Mouse (Mus musculus) gastrocnemius, postnatal 4 days (tissue): Measurements from ENCODE around the gene Tmeff2. TPM values are rescaled to one million over a fixed set of nuclear protein-coding genes. Genes with fewer than 3 reads are reported as not detected.
A peak's percentile ranks its signal among the peaks of the same experiment; 100 is the strongest.
"Not testable (repeated sequence)": the region's sequence is repeated elsewhere in the genome, so short reads cannot be mapped to it uniquely, and the experiment has no call there.

Experiments used
- DNase-seq, 2 experiments: peaks; one replicate each; pipeline ENCODE4 v3.0.0; 2021 to 2022; ENCODE audit warnings: low spot score in 2 of 2, mixed read lengths in 2 of 2
- long read RNA-seq, 2 experiments: library from polyadenylated mRNA; stranded (forward); transcript quantifications; one replicate each; pipeline ENCODE4 v2.0.0; 2021
- total RNA-seq, 2 experiments: library from RNA; stranded (reverse); gene quantifications; 2 replicates each; pipeline ENCODE4 v1.2.3; 2021

Tmeff2 gene
- 10 to 100 TPM; 15.9 to 20.9 TPM for total RNA-seq
- long read RNA-seq, experiment 1, transcript Tmeff2-201 (10 exons, 3,343 nt): major isoform, 41 of 57 reads
- long read RNA-seq, experiment 1, partial matches to known transcripts: 1 of 57 reads
- long read RNA-seq, experiment 1, other reads (novel, unspliced or antisense): 15 of 57 reads
- long read RNA-seq, experiment 2, transcript Tmeff2-201 (10 exons, 3,343 nt): major isoform, 62 of 73 reads
- long read RNA-seq, experiment 2, partial matches to known transcripts: 0 of 73 reads
- long read RNA-seq, experiment 2, other reads (novel, unspliced or antisense): 11 of 73 reads

DNA sequence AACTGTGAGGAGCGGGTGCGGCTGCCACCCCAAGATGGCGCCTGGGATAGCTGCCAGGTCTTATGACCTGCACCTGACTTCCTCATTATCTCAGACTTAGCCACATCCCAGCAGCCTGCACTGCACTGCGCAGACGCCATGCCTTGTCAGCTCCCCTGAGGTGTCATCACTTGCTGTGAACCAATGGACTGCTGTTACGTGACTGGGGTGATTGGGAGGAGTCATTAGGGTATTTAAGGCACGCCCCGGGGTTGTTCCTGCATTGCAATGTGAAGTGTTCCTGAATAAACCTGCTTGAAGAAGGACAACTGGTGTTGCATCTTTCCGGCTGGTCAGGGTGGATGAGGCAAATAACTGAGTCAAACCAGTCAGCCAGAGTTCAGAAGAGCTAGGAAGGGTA, at the start of gene Tmeff2:
TSS of gene Tmeff2 (plus strand) at position 262 of the 400 bp plus-strand sequence.
- not testable (repeated sequence) for DNase-seq

DNA sequence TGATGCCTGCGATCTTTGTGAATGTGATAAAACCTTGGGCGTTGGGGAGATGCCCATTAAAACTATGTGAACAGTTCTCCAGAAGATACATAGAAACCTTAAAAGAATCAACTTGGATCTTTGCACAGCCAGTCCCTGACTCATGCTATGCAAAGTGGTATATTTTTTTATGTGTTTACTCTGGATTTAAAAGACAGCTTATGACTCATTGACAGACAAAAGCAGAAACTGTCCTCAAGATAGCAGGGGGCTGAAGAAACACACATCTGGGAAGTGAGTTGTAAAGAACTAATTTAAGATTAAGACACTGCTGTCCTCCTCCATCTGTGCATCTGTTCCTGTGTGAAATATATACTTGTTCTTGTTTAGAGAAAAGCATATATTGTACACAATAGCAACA, 38.9 kb upstream of the Tmeff2 start:
- no peak for DNase-seq

DNA sequence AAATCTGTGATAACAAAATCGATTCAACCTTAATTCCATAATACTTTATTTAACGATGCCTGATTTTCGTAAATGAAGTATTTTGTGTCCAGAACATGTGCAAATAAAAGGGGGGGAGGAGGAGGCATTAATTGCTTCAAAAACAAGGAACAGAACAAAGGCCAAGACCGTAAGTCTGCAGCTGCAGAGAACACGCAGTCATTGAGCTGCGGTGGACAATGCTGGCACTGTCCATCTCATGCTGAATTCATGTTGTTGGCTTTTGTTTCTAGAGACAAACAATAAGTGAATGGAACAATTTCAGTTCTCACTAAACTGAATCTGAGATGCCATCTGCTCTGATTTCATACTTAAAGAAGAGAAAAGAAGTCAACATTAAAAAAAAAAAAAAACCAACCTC, 2.8 kb upstream of the Tmeff2 start:
- no peak for DNase-seq

DNA sequence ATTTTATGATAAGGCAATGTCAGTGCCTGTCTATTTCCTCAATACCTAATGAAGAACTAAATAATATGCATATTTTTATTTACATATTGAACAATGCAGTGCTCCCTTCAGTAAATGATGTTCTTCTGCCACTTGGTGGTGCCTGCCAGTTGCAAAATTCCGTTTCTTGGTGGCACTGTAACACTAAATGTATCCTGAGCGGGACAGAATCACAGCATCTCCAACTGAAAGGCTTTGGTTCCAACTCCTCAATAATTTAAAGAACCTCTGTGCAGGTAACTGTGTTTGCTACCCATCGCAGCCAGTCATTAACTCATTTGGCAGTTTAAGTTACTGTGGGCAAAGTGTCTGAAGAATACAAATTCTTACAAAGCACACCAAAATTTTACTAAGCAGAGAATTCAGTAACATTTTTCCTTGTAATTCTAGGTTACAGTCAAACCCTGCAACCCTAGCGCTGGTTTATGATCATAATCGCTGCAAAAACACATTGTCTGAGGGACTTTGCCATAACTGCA, 24.4 kb downstream of the Tmeff2 start:
- no peak for DNase-seq

DNA sequence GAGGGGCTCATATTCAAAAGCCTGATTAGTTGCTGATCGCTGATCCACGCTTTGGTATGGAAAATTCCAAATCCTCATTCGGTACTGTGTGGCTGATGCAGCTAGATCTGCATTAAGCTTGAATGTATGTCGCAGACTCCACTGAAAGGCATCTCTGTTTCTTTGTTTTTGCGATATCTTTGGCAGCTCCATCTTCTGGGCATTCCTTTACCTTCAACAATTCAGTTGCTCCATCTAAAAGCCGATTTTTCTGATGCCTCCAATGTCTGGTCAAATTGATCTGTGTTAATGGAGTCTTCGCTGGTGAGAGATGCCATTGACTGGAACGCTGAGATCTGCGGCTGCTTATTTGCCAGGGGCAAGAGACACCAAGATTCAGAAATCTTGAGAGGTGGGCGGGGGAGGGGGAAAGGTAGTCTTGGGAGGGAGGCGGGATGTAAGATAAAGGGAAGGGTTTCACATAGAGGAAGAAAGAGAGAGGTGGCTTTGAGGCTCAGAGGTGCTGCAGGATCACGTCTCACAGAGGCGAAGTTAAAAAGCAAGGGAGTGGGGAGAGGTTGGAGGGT, 25.0 kb downstream of the Tmeff2 start:
- DNase-seq: no peak

DNA sequence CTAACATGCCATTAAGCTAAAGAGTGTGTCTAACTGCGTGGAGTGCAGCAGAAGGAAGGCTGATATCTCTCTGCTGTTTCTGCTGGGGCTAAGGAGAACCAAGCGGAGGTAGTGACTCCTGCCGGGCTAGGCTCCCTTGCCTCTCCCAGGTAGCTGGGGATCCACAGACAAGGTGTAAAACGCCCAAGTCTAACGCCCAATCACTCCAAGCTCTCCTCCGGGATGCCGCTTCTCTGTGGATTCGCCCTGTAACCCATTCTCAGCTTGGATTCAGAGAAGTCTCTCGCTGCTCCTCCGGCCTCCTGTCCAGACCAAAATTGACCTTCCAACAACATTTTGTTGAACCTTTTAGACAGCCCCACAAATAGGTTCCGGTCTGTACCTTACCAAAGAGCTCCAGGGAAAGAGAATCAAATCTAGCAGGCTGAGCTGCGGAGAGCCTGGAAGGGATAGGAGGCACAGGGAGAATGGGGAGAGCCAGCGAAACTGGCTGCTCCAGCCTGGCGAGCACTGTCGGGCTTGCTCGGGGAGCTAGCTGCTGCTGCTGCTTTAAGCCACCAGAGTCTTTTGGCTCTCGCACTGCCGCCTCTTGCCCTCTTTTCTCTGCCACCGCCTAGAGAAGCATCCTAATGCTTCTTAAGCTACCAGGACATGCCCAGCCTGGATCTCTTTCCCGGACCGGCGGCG, 26.1 kb downstream of the Tmeff2 start:
- DNase-seq: peak; percentile 23 to 28

DNA sequence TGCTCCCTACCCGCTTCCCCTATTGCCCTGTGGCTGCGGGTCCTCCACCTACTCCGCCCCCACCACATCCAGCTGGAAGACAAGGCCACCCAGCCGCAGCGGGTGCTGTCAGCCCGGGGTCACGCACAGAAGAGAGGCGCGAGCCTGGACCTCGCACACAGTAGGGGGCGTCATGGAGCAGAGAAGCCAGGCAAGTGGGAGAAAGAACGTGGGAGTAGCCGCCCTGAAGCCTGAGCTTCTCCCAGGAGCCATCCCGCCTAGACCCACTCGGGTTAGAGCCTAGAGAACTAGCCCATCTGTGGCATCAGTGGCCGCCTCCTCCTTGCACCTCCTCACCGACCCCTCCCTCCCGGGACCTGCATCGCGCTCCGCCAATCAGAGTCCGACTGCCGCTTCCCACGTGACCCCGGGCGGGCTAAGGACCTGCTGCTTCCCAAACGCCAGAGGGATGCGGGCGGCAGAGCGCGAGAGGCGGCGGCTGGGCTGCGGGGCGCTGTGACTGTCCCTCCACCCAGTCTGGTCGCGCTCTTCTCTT, 26.7 kb downstream of the Tmeff2 start:
- DNase-seq: peak; percentile 77 to 90

DNA sequence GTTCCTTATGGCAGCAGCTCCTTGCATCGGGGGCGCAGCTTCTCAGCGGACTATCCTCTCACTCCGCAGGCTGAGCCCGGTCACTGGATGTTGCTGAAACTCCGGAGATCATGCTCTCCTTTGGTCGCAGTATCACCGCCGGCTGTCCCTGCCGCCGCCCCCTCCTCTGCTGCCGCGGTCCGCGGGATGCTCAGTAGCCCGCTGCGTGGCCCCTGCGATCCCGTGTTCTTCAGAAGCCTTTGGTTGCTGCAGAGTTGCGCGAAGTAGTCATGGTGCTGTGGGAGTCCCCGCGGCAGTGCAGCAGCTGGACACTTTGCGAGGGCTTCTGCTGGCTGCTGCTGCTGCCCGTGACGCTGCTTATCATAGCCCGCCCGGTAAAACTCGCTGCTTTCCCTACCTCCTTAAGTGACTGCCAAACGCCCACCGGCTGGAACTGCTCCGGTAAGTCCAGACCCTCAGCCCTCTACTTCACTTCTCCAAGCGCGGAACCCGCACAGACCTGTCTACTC, 27.3 kb downstream of the Tmeff2 start:
- DNase-seq: peak in 1 of 2 experiments; percentile 20

DNA sequence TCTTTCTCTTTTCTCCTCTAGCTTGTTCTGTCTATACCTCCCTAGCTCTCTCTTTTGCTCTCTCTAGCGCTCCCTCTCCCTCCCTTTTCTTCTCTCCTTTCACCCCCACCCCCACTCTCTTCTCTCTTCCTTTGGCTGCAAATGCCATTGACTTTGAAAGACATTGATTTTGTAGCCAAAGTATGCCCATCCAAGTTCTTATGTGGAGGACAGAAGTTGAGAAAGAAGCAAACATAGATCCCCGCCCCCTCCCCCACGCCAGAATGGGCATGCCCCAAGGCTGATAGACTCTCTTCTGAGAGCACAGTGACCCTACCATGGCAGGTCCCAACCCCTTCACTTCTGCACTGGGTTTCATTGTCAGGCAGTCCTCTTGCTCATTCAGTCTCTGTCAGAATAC, 28.3 kb downstream of the Tmeff2 start:
- no peak for DNase-seq

DNA sequence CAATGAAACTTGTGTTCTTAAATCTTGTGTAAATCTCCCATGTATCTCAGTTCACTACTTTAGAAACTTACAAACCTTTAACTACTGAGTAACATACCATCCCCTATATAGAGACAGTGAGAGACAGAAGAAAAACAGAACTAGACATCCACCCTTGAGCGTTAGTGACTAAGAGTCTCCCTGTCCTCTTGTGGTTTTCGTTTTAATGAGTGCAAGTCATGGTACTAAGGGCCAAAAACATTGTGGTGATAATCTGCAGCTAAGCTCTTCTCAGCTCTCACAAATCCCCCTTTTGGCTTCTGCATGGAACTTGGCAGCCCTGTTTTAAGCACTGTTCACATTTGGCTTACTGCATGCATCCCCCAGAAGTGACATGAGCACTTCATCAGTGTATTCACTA, 34.6 kb downstream of the Tmeff2 start:
- DNase-seq: no peak

DNA sequence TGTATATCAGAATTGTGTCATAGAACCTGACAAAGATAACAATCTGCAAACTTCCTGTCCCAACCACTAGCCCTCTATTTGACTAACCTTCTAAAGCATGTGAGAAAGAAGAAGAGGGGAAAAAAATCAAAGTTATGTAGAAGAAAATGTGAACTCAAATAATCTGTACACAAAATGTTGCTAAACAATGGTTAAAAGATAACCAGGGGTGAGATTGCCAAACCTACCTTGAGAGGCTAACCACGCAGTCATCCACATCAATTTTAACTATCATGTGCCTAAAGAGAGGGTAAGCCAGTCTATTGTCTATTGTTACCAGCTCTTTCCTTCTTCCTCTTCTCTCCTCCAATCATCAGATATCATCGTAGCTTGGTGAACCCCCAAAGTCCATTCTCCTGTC, 35.0 kb downstream of the Tmeff2 start:
- DNase-seq: no peak

DNA sequence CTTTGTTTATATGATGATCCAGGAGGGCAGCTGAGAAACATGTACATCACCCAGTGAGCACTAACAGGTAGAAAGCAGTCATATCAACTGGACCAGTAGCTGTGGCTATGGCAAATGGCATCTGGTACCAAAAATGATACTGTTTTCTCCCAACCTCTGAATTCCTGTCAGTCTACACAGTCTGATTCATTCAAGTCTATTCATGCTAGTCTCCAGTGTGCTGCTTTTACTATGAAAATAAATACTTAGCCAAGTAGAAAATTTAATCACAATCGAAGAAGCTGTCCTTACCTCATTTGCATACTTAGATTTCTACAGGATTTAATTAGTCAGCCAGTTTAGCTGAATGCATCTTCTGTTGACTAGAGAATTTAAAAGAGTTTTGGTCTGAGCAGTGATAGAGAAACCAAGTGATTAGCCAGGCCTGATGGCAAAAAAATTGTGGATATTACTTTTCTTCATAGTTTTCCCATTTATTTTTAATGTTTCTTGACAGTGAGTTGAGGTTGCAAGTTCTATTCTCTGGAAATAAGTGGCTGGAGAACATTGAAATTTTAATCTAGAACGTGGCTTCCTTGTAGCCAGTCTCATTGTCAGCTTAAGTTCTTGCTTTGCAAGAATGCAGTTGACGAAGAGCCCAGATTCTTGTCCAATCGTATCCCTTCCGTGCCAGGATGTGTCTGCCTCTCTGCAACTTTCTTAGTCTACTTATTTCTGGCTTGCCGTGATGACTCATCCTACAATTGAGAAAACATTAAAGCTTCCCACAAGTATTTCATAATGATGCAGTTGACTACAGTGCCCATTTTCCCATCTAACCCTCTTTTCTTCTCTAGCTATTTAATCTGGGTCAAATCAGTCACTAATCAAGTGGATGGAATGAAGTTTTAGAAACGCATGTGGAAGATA, 39.9 kb downstream of the Tmeff2 start:
- no peak for DNase-seq

DNA sequence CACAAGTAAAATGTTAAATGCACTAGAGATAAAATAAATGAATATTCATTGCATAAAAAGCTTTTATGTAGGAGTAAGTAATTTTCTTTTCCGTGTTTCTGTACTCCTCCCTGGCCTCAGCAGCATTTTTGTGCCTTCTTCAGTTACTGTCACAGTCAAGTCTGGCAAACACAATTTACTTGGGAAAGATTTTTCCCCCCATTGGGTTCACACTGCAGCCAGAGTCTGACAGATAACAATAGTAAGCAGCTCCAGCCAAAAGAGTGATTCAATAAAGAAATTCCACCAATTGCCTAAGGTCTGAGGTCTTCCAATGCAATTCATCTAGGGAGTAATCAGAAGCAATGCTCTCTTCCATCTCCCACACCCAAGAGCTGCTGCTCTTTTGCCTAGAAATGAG, 48.1 kb downstream of the Tmeff2 start:
- DNase-seq: no peak

DNA sequence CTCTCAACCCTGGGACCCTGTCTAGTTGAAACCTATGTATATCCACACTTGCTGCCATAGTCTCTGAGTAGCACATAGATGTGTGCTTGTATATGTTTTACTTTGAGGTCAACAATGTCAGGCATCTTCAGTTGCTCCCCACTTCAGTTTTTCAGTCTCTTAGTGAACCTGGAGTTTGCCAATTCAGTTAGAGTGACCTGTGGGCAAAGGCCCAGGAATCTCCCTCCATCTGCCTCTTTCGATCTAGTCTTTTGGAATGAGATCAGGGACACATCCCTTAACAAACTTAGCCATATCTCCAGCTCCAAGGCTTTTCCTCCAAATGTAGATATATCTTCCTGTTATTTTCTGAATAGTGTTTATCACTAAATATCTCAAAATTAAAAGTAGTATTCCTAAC, 58.4 kb downstream of the Tmeff2 start:
- DNase-seq: no peak

DNA sequence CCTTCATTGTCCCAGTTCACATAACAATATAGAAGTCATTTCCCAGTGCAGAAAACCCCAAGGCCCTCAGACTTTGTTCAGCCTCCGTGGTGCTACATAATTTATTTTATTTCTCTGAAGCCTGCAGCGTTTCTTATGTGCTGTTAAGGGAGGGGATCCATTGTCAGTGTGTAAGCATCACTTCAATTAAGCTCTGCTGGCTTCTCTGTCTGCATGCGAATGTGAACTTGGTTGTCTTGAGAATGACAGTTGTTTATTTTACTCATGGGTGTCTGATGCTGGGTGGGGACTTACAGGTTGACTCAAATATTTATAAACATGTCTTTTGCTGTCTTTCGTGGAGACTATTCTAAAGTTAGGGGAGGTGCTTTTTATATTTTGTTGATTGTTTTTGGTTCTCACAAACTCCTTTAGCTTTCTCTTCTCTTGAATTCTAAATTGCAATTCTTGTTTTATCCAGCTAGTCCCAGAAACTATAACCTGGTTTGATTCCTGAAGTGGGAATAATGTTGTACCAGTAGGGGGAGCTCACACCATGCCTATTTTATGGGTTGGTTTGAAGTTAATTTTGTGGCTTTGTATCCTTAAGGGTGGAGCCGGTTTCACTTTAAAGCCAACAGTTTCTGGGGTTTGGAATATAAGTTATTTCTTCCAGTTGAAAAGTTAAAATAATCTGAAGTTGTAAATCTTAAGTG, 61.7 kb downstream of the Tmeff2 start:
- DNase-seq: peak; percentile 30 to 46

DNA sequence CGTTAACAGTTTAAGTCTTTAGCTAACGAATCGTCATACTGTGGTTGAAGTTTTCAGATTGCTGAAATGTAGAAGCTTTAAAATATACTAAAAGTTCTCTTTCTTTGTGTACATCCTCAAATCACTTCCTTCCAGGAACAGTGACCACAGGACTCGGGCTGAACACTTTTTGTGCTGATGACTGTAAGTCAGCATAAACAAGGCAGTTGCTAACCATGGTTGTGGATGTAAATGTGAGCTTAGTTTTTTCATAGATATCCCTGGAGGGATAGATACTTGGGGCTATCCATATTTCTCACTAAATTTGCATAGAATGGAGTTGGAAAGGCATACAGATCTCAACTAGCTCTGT, 62.2 kb downstream of the Tmeff2 start:
- no peak for DNase-seq

DNA sequence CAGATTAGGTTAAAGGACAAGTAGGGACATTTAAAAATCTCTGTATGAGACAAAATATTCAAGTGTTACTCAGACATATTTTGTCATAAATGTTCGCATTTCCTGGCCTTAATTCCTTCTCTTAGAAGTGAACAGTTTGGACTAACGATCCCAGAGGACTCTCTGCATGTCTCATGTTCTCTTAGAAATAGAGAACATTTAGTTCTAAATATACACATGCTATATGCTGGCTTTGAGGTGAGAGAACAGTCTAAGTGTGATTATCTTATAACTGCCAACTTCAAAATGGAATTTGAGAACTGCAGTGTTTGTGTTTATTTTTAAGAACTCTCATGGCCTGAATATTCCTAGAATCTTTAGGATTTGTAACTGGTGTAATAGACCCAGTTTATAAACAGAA, 69.2 kb downstream of the Tmeff2 start:
- DNase-seq: no peak

DNA sequence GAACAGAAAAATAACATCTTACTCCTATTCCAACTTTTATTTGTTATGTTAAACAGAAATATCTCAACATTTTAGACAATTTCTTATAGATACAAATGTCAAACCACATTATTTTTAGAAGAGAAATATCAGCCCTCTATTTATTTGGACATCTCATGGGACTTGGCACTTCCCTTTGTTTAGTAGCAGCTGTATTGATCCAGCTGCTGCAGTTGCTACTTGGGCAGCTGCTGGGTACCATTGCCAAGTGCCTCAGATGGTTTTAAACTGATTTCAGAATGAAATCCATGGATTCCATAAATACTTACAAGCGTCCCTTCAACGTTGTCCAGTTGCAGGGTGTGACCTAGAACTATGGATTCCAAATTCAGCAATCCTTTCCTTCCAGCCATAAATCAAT, 70.4 kb downstream of the Tmeff2 start:
- peak in 1 of 2 experiments; percentile 13 for DNase-seq

DNA sequence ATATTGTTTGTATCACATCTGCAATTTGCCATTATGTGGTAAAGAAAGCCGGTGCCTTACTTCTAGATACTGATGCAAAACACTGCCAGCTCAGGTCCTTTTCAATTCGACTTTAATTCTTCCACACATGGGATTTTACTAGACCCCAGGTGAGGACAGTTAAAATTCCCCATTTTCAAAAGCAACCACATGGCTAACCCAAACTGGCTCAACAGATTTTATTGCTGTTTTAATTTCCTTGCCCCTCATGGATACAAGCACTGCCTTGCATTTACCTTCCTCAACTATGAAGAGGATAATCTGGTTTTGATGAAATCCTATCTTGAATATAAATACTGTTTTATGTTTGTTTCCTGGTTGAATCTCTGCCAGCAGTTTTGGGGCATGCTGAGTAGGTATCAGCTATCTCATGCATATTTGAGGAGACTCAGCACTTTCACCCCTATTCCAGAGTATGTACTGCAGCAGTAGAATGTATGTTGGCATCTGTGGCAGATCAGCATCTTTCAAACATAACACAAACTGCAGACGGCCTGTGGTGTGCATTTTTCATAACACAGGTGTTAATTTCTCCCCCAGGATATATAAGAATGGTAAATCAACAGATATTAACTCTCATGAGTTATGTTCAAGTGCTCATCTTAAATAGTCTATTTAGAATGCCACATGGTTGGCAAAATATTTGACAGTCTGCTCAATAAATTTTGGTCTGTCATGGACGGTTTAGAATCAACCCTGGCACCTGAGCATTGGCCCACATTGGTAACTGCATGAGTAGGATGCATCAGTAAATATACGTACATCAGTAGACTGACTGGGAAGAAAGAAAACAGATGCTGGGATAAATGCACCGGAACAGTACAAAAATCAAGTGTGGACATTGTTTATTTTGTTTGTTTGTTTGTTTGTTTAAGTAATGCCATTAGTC, 72.3 kb downstream of the Tmeff2 start:
- DNase-seq: no peak
